Comparison of ENCODE assay signal across 19 mouse cellular contexts in genomic region chr7:80561931-80562330, GRCm38 (mm10). TPM values are rescaled to one million over a fixed set of nuclear protein-coding genes. Genes with fewer than 3 reads are reported as not detected.
DNase-seq lines count a peak whose midpoint lies in the region; ATAC-seq and TF ChIP-seq lines count a peak whose summit lies in the region.
"Had no signal": no experiment of that assay in that cellular context is flagged by ENCODE, and none has a peak within 500 bp of the region (broad histone marks: within the 10 kb centered on the region; RNA-seq: fewer than 3 reads in every experiment).

No protein-coding gene starts in this region.

- H3K27me3 ChIP-seq in liver, adult 2 months (ENCODE audit: control insufficient read depth, insufficient read depth, low read length): no peaks in the 10 kb centered on the region
- no peaks in the 10 kb centered on the region for H3K27me3 ChIP-seq in embryonic facial prominence, embryonic 13.5 days
- peaks cover 13% of the 10 kb centered on the region for H3K27me3 ChIP-seq in myocyte (ENCODE audit: control insufficient read depth, insufficient read depth, insufficient read length)
- H3K27me3 ChIP-seq in heart, embryonic 10.5 days (ENCODE audit: insufficient read depth, poor library complexity, severe bottlenecking): no peaks in the 10 kb centered on the region; the same call in 1 of the 2 replicates
- H3K27me3 ChIP-seq: forebrain, embryonic 12.5 days; heart, embryonic 12.5 days; intestine, embryonic 15.5 days had no signal

- H3K4me1 ChIP-seq in liver, adult 2 months (ENCODE audit: control insufficient read depth, insufficient read depth, low read length): no peaks in the 10 kb centered on the region
- peaks cover 14% of the 10 kb centered on the region for H3K4me1 ChIP-seq in embryonic facial prominence, embryonic 13.5 days
- H3K4me1 ChIP-seq in heart, embryonic 10.5 days: 0 out of 2 replicates have a peak, but pooled peaks cover 6% of the 10 kb centered on the region
- H3K4me1 ChIP-seq: forebrain, embryonic 12.5 days; intestine, embryonic 15.5 days had no signal

- ATAC-seq in embryonic facial prominence, embryonic 13.5 days (ENCODE audit: insufficient number of reproducible peaks, insufficient read depth, low FRiP score, low TSS enrichment, low read depth): no peak
- ATAC-seq: forebrain, embryonic 16.5 days; intestine, embryonic 15.5 days had no signal

- peak; percentile 71 for DNase-seq in liver, adult 2 months (ENCODE audit: extremely low read depth, low read depth, low spot score)
- DNase-seq in liver: no peak
- DNase-seq in lung, postnatal 36 days: peak; percentile 17
- DNase-seq in lung, postnatal 14 days: no peak
- no peak for DNase-seq in heart, embryonic 10.5 days (ENCODE audit: low spot score)
- DNase-seq in cerebellum, adult 18-20 months: no peak
- DNase-seq: cerebellum, adult 11 months; cerebellum, adult 9-10 months; cerebellum, postnatal 36 days; gastrocnemius, postnatal 10 days; heart, adult 2 months had no signal

- H3K9me3 ChIP-seq in embryonic facial prominence, embryonic 13.5 days: no peaks in the 10 kb centered on the region
- no peaks in the 10 kb centered on the region for H3K9me3 ChIP-seq in heart, embryonic 10.5 days
- H3K9me3 ChIP-seq: forebrain, embryonic 12.5 days; heart, embryonic 12.5 days; hindbrain, embryonic 10.5 days; intestine, embryonic 15.5 days had no signal

- no peak overlapping the region for H3ac ChIP-seq in myocyte (ENCODE audit: control insufficient read depth, insufficient read length)

- WGBS in liver, adult 2 months: 77% methylated on average over 5 of the region's 5 CpGs
- WGBS in embryonic facial prominence, embryonic 13.5 days: 52% methylated on average over 5 of the region's 5 CpGs
- 78% methylated on average over 5 of the region's 5 CpGs for WGBS in heart, embryonic 10.5 days

- H3K36me3 ChIP-seq in liver, adult 2 months (ENCODE audit: control insufficient read depth, insufficient read depth, low read length): no peaks in the 10 kb centered on the region
- H3K36me3 ChIP-seq in embryonic facial prominence, embryonic 13.5 days: no peaks in the 10 kb centered on the region
- H3K36me3 ChIP-seq in myocyte (ENCODE audit: control insufficient read depth, insufficient read depth): no peaks in the 10 kb centered on the region
- no peaks in the 10 kb centered on the region for H3K36me3 ChIP-seq in heart, embryonic 10.5 days
- H3K36me3 ChIP-seq: forebrain, embryonic 12.5 days; heart, embryonic 12.5 days; hindbrain, embryonic 10.5 days; intestine, embryonic 15.5 days had no signal

- no peak for TF ChIP-seq CTCF in liver, adult 2 months (IDR thresholded peaks at IDR 0.05; ENCODE audit: low read depth, low read length)

- H3K9ac ChIP-seq in liver, adult 2 months (ENCODE audit: low read depth, low read length): no peak overlapping the region
- H3K9ac ChIP-seq in embryonic facial prominence, embryonic 13.5 days: no peak overlapping the region
- H3K9ac ChIP-seq: forebrain, embryonic 12.5 days; heart, embryonic 12.5 days; hindbrain, embryonic 14.5 days; intestine, embryonic 15.5 days had no signal

- H3K79me2 ChIP-seq in liver, adult 2 months (ENCODE audit: control insufficient read depth, insufficient read depth, low read length): no peaks in the 10 kb centered on the region
- no peaks in the 10 kb centered on the region for H3K79me2 ChIP-seq in myocyte (ENCODE audit: control insufficient read depth, insufficient read depth)

- H3K4me2 ChIP-seq in embryonic facial prominence, embryonic 13.5 days: no peak overlapping the region
- H3K4me2 ChIP-seq in myocyte (ENCODE audit: low read depth): peak overlapping the region; percentile 4
- H3K4me2 ChIP-seq: forebrain, embryonic 12.5 days; heart, embryonic 12.5 days; hindbrain, embryonic 14.5 days; intestine, embryonic 15.5 days had no signal

- no peak overlapping the region for H3K4me3 ChIP-seq in liver, adult 2 months (ENCODE audit: insufficient read depth, low read depth, low read length)
- no peak overlapping the region for H3K4me3 ChIP-seq in embryonic facial prominence, embryonic 13.5 days
- H3K4me3 ChIP-seq in myocyte: no peak overlapping the region
- no peak overlapping the region for H3K4me3 ChIP-seq in heart, embryonic 10.5 days
- H3K4me3 ChIP-seq: forebrain, embryonic 12.5 days; heart, adult 2 months; heart, embryonic 12.5 days; hindbrain, embryonic 10.5 days; intestine, embryonic 15.5 days had no signal

- no peak for TF ChIP-seq POLR2A in liver, adult 2 months (IDR thresholded peaks at IDR 0.05; ENCODE audit: extremely low read depth, insufficient read depth, low read length)
- no peak for TF ChIP-seq POLR2A in myocyte (IDR thresholded peaks at IDR 0.05; ENCODE audit: insufficient read length, low read depth)

- no peak overlapping the region for H3K27ac ChIP-seq in liver, adult 2 months (replicated peaks; ENCODE audit: insufficient read depth, low read depth, low read length)
- peak overlapping the region; percentile 8; the same call in 1 of the 2 replicates for H3K27ac ChIP-seq in embryonic facial prominence, embryonic 13.5 days
- no peak overlapping the region for H3K27ac ChIP-seq in heart, embryonic 10.5 days
- H3K27ac ChIP-seq: forebrain, embryonic 12.5 days; heart, adult 2 months; hindbrain, embryonic 10.5 days; hindbrain, embryonic 14.5 days; intestine, embryonic 15.5 days had no signal

TF ChIP-seq in myocyte, 11 proteins besides CTCF, POLR2A, EP300 and RAD21:
- TF ChIP-seq MYOD1 (IDR thresholded peaks at IDR 0.05; ENCODE audit: control insufficient read depth in 1 of 3, insufficient read length in 2 of 3, low read depth in 2 of 3): no peak
- TF ChIP-seq MAX (IDR thresholded peaks at IDR 0.05; ENCODE audit: low read depth): no peak
- TF ChIP-seq REST (IDR thresholded peaks at IDR 0.05; ENCODE audit: insufficient read depth, insufficient read length): no peak
- no peak for TF ChIP-seq USF1 (IDR thresholded peaks at IDR 0.05; ENCODE audit: low read depth)
- TF ChIP-seq CEBPB (IDR thresholded peaks at IDR 0.05; ENCODE audit: insufficient read depth, poor library complexity, severe bottlenecking): no peak
- no peak for TF ChIP-seq TCF3 (IDR thresholded peaks at IDR 0.05; ENCODE audit: insufficient read length, low read depth)
- TF ChIP-seq E2F4 (IDR thresholded peaks at IDR 0.05; ENCODE audit: insufficient read depth): no peak
- no peak for TF ChIP-seq SRF (IDR thresholded peaks at IDR 0.05; ENCODE audit: control insufficient read depth, insufficient read length, low read depth)
- TF ChIP-seq MYOG (IDR thresholded peaks at IDR 0.05; ENCODE audit: control insufficient read depth in 1 of 3, insufficient read depth in 1 of 3, insufficient read length in 2 of 3, low read depth in 2 of 3): no peak
- no peak for TF ChIP-seq TCF12 (IDR thresholded peaks at IDR 0.05; ENCODE audit: insufficient read depth, poor library complexity, severe bottlenecking)
- no peak for TF ChIP-seq POLR2AphosphoS2 (IDR thresholded peaks at IDR 0.05; ENCODE audit: insufficient read length, low read depth)

RNA-seq across cellular contexts. Expression of gene Blm, which starts 27.0 kb away (rescaled TPM):
- 5.9 and 6.9 TPM in 2 replicates for total RNA-seq in liver, adult 2 months (2014; rRNA removed)
- polyA plus RNA-seq in liver, adult 2 months (2012; rRNA removed): 0.43 and 0.88 TPM in 2 replicates
- 27.1 and 28.3 TPM in 2 replicates for polyA plus RNA-seq in embryonic facial prominence, embryonic 13.5 days (2015; fragmentation: Nextera tagmentation; extraction: Ambion mirVana)
- 1.1 TPM for polyA plus RNA-seq in myocyte (2012; fragmentation: generic; extraction: Trizol)
- polyA plus RNA-seq in heart, embryonic 10.5 days (2016; fragmentation: Nextera tagmentation; extraction: Ambion mirVana): 32.3 and 35.6 TPM in 2 replicates

Comparison
In these comparisons a context has a peak if more than half of its experiments do, and no peak if none do; other contexts are left out.
1. DNase-seq: peak in liver, adult 2 months (single experiment) and lung, postnatal 36 days (single experiment); none in liver (single experiment), lung, postnatal 14 days (single experiment), heart, embryonic 10.5 days (single experiment) and cerebellum, adult 18-20 months (0 of 2).
2. RNA of gene Blm, which starts 27.0 kb away (polyA plus RNA-seq): 32.3 to 35.6 TPM in heart, embryonic 10.5 days and 27.1 to 28.3 TPM in embryonic facial prominence, embryonic 13.5 days; 1.1 TPM in myocyte (single experiment) and 0.43 to 0.88 TPM in liver, adult 2 months; every median in the first group is over 10 times any median in the second.